Mouse (Mus musculus) intestine, embryonic 16.5 days (tissue): ENCODE measurements around the gene Aff3. TPM values are rescaled to one million over a fixed set of nuclear protein-coding genes. Genes with fewer than 3 reads are reported as not detected.

Source experiments
- ATAC-seq: fragments of 200-750 bp; cut with Nextera tagmentation; 2 replicates; pipeline ENCODE4 v1.8.0; 2017; ENCODE audit warnings: moderate TSS enrichment, moderate library complexity
- H3K27ac ChIP-seq: fragments of 300-500 bp; sonication (generic); 2 replicates; pipeline ENCODE4 v1.5.1; 2014; ENCODE audit warnings: mild to moderate bottlenecking, low read length
- H3K27me3 ChIP-seq: fragments of 300-500 bp; sonication (generic); replicated peaks from 2 replicates; pipeline ENCODE4 v1.6.1; 2014; ENCODE audit warnings: low read length, control low read depth, mixed read lengths; ENCODE audit not compliant: control insufficient read depth, insufficient read depth
- H3K36me3 ChIP-seq: fragments of 300-500 bp; sonication (generic); 2 replicates; pipeline ENCODE4 v1.6.1; 2014; ENCODE audit warnings: low read length, control low read depth; ENCODE audit not compliant: control insufficient read depth, insufficient read depth
- H3K4me1 ChIP-seq: fragments of 300-500 bp; sonication (generic); 2 replicates; pipeline ENCODE4 v1.6.1; 2014; ENCODE audit warnings: low read length, control low read depth, mixed read lengths; ENCODE audit not compliant: control insufficient read depth, insufficient read depth
- H3K4me2 ChIP-seq: fragments of 300-500 bp; sonication (generic); 2 replicates; pipeline ENCODE4 v1.6.1; 2014; ENCODE audit warnings: low read depth, low read length, control low read depth
- H3K4me3 ChIP-seq: fragments of 300-500 bp; sonication (generic); 2 replicates; pipeline ENCODE4 v1.5.1; 2014; ENCODE audit warnings: mild to moderate bottlenecking, low read length
- H3K9ac ChIP-seq: fragments of 300-500 bp; sonication (generic); 2 replicates; pipeline ENCODE4 v1.6.1; 2014; ENCODE audit warnings: low read depth, low read length
- H3K9me3 ChIP-seq: fragments of 300-500 bp; sonication (generic); 2 replicates; pipeline ENCODE4 v1.6.1; 2016; ENCODE audit warnings: low read length, control low read depth; ENCODE audit not compliant: control insufficient read depth
- WGBS: fragments of 180-500 bp; shearing (Covaris S2); extraction: QIAGEN DNeasy Blood & Tissue Kit; methylation state at CpG from one replicate; pipeline ENCODE4 v1.1.7; 2014; 5-methylcytosine and 5-hydroxymethylcytosine counted together
- polyA plus RNA-seq: library from polyadenylated mRNA; unstranded; fragments of >200 nt; fragmentation: Nextera tagmentation; extraction: Ambion mirVana; gene quantifications from 2 replicates; pipeline ENCODE4 v1.2.1, GENCODE M21; 2015

Aff3 gene
- polyA plus RNA-seq, 1 experiment from 2014 or later, result 2.1 TPM

- no peaks in the 10 kb centered on the region for H3K36me3 ChIP-seq
- no peaks in the 10 kb centered on the region for H3K4me1 ChIP-seq
- H3K27ac ChIP-seq, result no peak overlapping the region
- H3K27me3 ChIP-seq, result no peaks in the 10 kb centered on the region
- 0 out of 2 replicates have a peak, but pooled peaks cover 2% of the 10 kb centered on the region for H3K9me3 ChIP-seq
- no peak for ATAC-seq
- no peak overlapping the region for H3K4me3 ChIP-seq
- no peak overlapping the region for H3K9ac ChIP-seq
- 80% methylated on average over 5 of the region's 5 CpGs for WGBS
- H3K4me2 ChIP-seq, result no peak overlapping the region
Observed at GRCm38 (mm10) chr1:38150086-38150485, 514.7 kb downstream of the Aff3 start.

- peak; percentile 94 for ATAC-seq
- no peaks in the 10 kb centered on the region for H3K27me3 ChIP-seq
- 78% methylated on average over 4 of the region's 4 CpGs for WGBS
Observed at GRCm38 (mm10) chr1:38146008-38146407, 518.7 kb downstream of the Aff3 start.

GRCm38 (mm10) chr1:38141371-38141770 lies 523.4 kb downstream of the Aff3 start:
- H3K4me2 ChIP-seq, result no peak overlapping the region
- ATAC-seq, result no peak
- no peaks in the 10 kb centered on the region for H3K9me3 ChIP-seq
- H3K4me1 ChIP-seq, result no peaks in the 10 kb centered on the region
- 72% methylated on average over 1 of the region's 1 CpGs for WGBS
- H3K27ac ChIP-seq, result no peak overlapping the region
- no peaks in the 10 kb centered on the region for H3K36me3 ChIP-seq
- no peaks in the 10 kb centered on the region for H3K27me3 ChIP-seq
- no peak overlapping the region for H3K9ac ChIP-seq
- H3K4me3 ChIP-seq, result no peak overlapping the region

More at GRCm38 (mm10) chr1:38146008-38146407, 518.7 kb downstream of the Aff3 start:
- no peaks in the 10 kb centered on the region for H3K36me3 ChIP-seq
- no peak overlapping the region for H3K4me2 ChIP-seq
- no peak overlapping the region for H3K4me3 ChIP-seq
- no peaks in the 10 kb centered on the region for H3K9me3 ChIP-seq
- H3K4me1 ChIP-seq, result no peaks in the 10 kb centered on the region
- H3K9ac ChIP-seq, result no peak overlapping the region
- peak overlapping the region; percentile 2; the same call in 1 of the 2 replicates for H3K27ac ChIP-seq

- Histone ChIP-seq H3K9me3 (no peaks in the 10 kb centered on the region), H3K9ac (no peak overlapping the region), H3K27ac (no peak overlapping the region), H3K27me3 (no peaks in the 10 kb centered on the region), H3K4me3 (no peak overlapping the region), H3K36me3 (no peaks in the 10 kb centered on the region), H3K4me2 (no peak overlapping the region), H3K4me1 (no peaks in the 10 kb centered on the region)
- no peak for ATAC-seq
- WGBS, result 79% methylated on average over 2 of the region's 2 CpGs
Observed at GRCm38 (mm10) chr1:38140911-38141310, 523.8 kb downstream of the Aff3 start.

- ATAC-seq, result no peak
Observed at GRCm38 (mm10) chr1:38139396-38139795, 525.4 kb downstream of the Aff3 start.

GRCm38 (mm10) chr1:38132942-38133341 lies 531.8 kb downstream of the Aff3 start:
- Histone ChIP-seq H3K27ac (no peak overlapping the region), H3K4me3 (no peak overlapping the region), H3K36me3 (no peaks in the 10 kb centered on the region), H3K9me3 (no peaks in the 10 kb centered on the region), H3K9ac (no peak overlapping the region), H3K4me1 (peaks cover 4% of the 10 kb centered on the region; the same call in 1 of the 2 replicates), H3K4me2 (no peak overlapping the region), H3K27me3 (no peaks in the 10 kb centered on the region)
- ATAC-seq, result no peak
- WGBS, result 58% methylated on average over 6 of the region's 6 CpGs

More at GRCm38 (mm10) chr1:38139396-38139795, 525.4 kb downstream of the Aff3 start:
- Histone ChIP-seq H3K36me3 (no peaks in the 10 kb centered on the region), H3K27me3 (no peaks in the 10 kb centered on the region), H3K27ac (no peak overlapping the region), H3K4me2 (no peak overlapping the region), H3K4me1 (no peaks in the 10 kb centered on the region), H3K9me3 (no peaks in the 10 kb centered on the region), H3K4me3 (no peak overlapping the region), H3K9ac (no peak overlapping the region)
- WGBS, result 75% methylated on average over 2 of the region's 2 CpGs

- H3K36me3 ChIP-seq, result no peaks in the 10 kb centered on the region
- H3K9ac ChIP-seq, result no peak overlapping the region
- H3K27me3 ChIP-seq, result no peaks in the 10 kb centered on the region
- H3K4me1 ChIP-seq, result peaks cover 9% of the 10 kb centered on the region; the same call in 1 of the 2 replicates
- H3K4me3 ChIP-seq, result no peak overlapping the region
- no peaks in the 10 kb centered on the region for H3K9me3 ChIP-seq
- no peak overlapping the region for H3K4me2 ChIP-seq
- ATAC-seq, result no peak
- WGBS, result 52% methylated on average over 10 of the region's 10 CpGs
- H3K27ac ChIP-seq, result no peak overlapping the region
Observed at GRCm38 (mm10) chr1:38130715-38131483, 533.9 kb downstream of the Aff3 start.

GRCm38 (mm10) chr1:38129501-38130267 lies 535.1 kb downstream of the Aff3 start, which contains the start of gene Rev1:
TSS of gene Rev1 (minus strand) at chr1:38129801.
- ATAC-seq, result peak; percentile 96
- Histone ChIP-seq H3K27ac (peak within 1 kb of the TSS; percentile 83), H3K4me2 (peak within 1 kb of the TSS; percentile 78), H3K4me1 (peaks cover 12% of the 10 kb centered on the region), H3K9ac (peak within 1 kb of the TSS; percentile 87), H3K27me3 (no peaks in the 10 kb centered on the region), H3K9me3 (no peaks in the 10 kb centered on the region), H3K4me3 (peak within 1 kb of the TSS; percentile 84), H3K36me3 (no peaks in the 10 kb centered on the region)
- under 1% methylated on average over 87 of the region's 122 CpGs for WGBS

GRCm38 (mm10) chr1:38128919-38129436 lies 535.8 kb downstream of the Aff3 start:
- Histone ChIP-seq H3K9me3 (no peaks in the 10 kb centered on the region), H3K36me3 (no peaks in the 10 kb centered on the region), H3K4me2 (peak overlapping the region; percentile 78), H3K4me1 (peaks cover 15% of the 10 kb centered on the region), H3K4me3 (peak overlapping the region; percentile 84), H3K27me3 (no peaks in the 10 kb centered on the region), H3K9ac (peak overlapping the region; percentile 87), H3K27ac (peak overlapping the region; percentile 83)
- peak; percentile 28 for ATAC-seq
- WGBS, result under 1% methylated on average over 65 of the region's 68 CpGs
